Comparison of ENCODE assay signal across 7 mouse cellular contexts in the genomic region with DNA sequence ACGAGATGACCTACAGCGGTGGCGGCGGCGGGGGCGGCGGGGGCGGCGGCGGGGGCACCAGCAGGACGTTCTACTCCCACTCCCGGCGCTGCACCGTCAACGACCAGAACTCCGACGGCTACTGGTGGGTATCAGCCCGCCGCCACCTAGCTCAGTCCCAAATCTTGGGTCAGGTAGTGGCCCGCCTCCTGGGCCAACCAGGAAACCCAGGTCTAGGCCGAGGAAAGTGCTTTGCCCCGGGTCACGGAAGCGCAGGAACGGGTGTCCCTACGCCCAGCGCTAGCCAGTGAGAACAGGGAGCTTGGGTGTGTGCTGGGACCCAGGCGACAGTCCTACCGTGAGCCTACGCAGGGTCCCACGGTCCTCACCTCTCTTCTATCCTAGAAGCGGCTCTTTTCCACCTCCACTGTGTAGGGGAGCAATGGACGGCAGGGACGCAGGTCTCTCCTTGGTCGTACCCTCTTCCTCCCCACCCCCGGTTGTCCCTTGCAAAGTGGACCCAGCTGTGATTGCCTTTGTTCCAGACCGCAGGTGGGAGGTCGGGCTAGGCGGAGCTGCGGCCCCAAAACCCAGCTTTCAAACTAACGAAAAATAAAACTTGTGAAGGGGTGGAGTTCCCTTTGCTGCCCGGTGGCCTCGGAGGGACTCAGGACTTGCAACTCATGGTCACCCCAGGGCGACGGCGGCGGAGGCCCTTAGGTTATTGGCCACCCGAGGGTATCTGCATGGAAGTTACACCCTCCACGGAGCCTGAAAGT. TPM values are rescaled to one million over a fixed set of nuclear protein-coding genes. Genes with fewer than 3 reads are reported as not detected.
A peak's percentile ranks its signal among the peaks of the same experiment; 100 is the strongest.
DNase-seq lines count a peak whose midpoint lies in the region; ATAC-seq and TF ChIP-seq lines count a peak whose summit lies in the region.

No protein-coding gene starts in this region.

- H3K4me1 ChIP-seq in ES-Bruce4 (ENCODE audit: control insufficient read depth, insufficient read depth, low read length): no peaks in the 10 kb centered on the region
- H3K4me1 ChIP-seq in forebrain, embryonic 13.5 days: peaks cover 22% of the 10 kb centered on the region
- no peaks in the 10 kb centered on the region; the same call in 1 of the 2 replicates for H3K4me1 ChIP-seq in kidney, adult 2 months (ENCODE audit: control insufficient read depth, insufficient read depth, low read length)
- peaks cover 15% of the 10 kb centered on the region for H3K4me1 ChIP-seq in lung, embryonic 15.5 days

- intact Hi-C loops in left cerebral cortex, postnatal 36 days (cut with DNase I): no loop called here

- H3K4me3 ChIP-seq in ES-Bruce4 (ENCODE audit: low read depth, low read length): peak overlapping the region; percentile 62
- H3K4me3 ChIP-seq in forebrain, embryonic 13.5 days: peak overlapping the region; percentile 42
- peak overlapping the region; percentile 57 for H3K4me3 ChIP-seq in kidney, adult 2 months (ENCODE audit: insufficient read depth, low read depth, low read length)
- peak overlapping the region; percentile 47 for H3K4me3 ChIP-seq in lung, embryonic 15.5 days

- peak overlapping the region; percentile 75 for H3K4me2 ChIP-seq in forebrain, embryonic 13.5 days
- peak overlapping the region; percentile 83 for H3K4me2 ChIP-seq in lung, embryonic 15.5 days

- peak overlapping the region; percentile 21 for H3K9ac ChIP-seq in ES-Bruce4 (ENCODE audit: low read depth, poor library complexity, severe bottlenecking)
- peak overlapping the region; percentile 51; the same call in 1 of the 2 replicates for H3K9ac ChIP-seq in forebrain, embryonic 13.5 days
- H3K9ac ChIP-seq in lung, embryonic 15.5 days: peak overlapping the region; percentile 48

- peak; percentile 39 for DNase-seq in R1 (ENCODE audit: low read depth, low spot score)
- DNase-seq in kidney, adult 2 months: peak; percentile 14
- DNase-seq in ovary, postnatal 14 days (ENCODE audit: low spot score): peak; percentile 6
- no peak for DNase-seq in left cerebral cortex, postnatal 36 days (ENCODE audit: low spot score in 2 of 2)

- TF ChIP-seq POLR2A in ES-Bruce4 (IDR thresholded peaks at IDR 0.05; ENCODE audit: insufficient read depth, low read length): no peak
- no peak for TF ChIP-seq POLR2A in kidney, adult 2 months (IDR thresholded peaks at IDR 0.05; ENCODE audit: low read depth, low read length)

- no peaks in the 10 kb centered on the region for H3K9me3 ChIP-seq in ES-Bruce4 (replicated peaks; ENCODE audit: control insufficient read depth, insufficient read depth, low read length, poor library complexity, severe bottlenecking)
- H3K9me3 ChIP-seq in forebrain, embryonic 13.5 days (replicated peaks): no peaks in the 10 kb centered on the region
- no peaks in the 10 kb centered on the region for H3K9me3 ChIP-seq in lung, embryonic 15.5 days

- ATAC-seq in forebrain, embryonic 13.5 days: peak; percentile 61
- ATAC-seq in lung, embryonic 15.5 days (ENCODE audit: borderline replicate concordance, extremely low read depth, low FRiP score, low TSS enrichment): peak; percentile 64

- H3K27ac ChIP-seq in ES-Bruce4 (ENCODE audit: insufficient read depth, low read length): no peak overlapping the region
- H3K27ac ChIP-seq in forebrain, embryonic 13.5 days: no peak overlapping the region
- H3K27ac ChIP-seq in kidney, adult 2 months (ENCODE audit: insufficient read depth, low read depth, low read length): peak overlapping the region; percentile 54
- peak overlapping the region; percentile 84 for H3K27ac ChIP-seq in lung, embryonic 15.5 days

- under 1% methylated on average over 41 of the region's 49 CpGs for WGBS in forebrain, embryonic 13.5 days
- 1% methylated on average over 49 of the region's 49 CpGs for WGBS in kidney, adult 2 months
- WGBS in lung, embryonic 15.5 days: under 1% methylated on average over 46 of the region's 49 CpGs

- no peaks in the 10 kb centered on the region for H3K36me3 ChIP-seq in ES-Bruce4 (ENCODE audit: control insufficient read depth, insufficient read depth, low read length, poor library complexity, severe bottlenecking)
- H3K36me3 ChIP-seq in forebrain, embryonic 13.5 days (ENCODE audit: poor library complexity, severe bottlenecking): no peaks in the 10 kb centered on the region
- H3K36me3 ChIP-seq in kidney, adult 2 months (ENCODE audit: control insufficient read depth, insufficient read depth, low read length): no peaks in the 10 kb centered on the region
- no peaks in the 10 kb centered on the region for H3K36me3 ChIP-seq in lung, embryonic 15.5 days

- TF ChIP-seq EP300 in ES-Bruce4 (IDR thresholded peaks at IDR 0.05; ENCODE audit: insufficient read depth, low read depth, low read length): no peak

- H3K27me3 ChIP-seq in ES-Bruce4 (ENCODE audit: control insufficient read depth, insufficient read depth, low read length, poor library complexity, severe bottlenecking): peaks cover 17% of the 10 kb centered on the region
- peaks cover 85% of the 10 kb centered on the region for H3K27me3 ChIP-seq in forebrain, embryonic 13.5 days
- H3K27me3 ChIP-seq in kidney, adult 2 months (replicated peaks; ENCODE audit: control insufficient read depth, insufficient read depth, low read length): no peaks in the 10 kb centered on the region; the same call in 1 of the 2 replicates
- H3K27me3 ChIP-seq in lung, embryonic 15.5 days: peaks cover 56% of the 10 kb centered on the region

- TF ChIP-seq CTCF in ES-Bruce4 (IDR thresholded peaks at IDR 0.05; ENCODE audit: low read depth, low read length): no peak
- no peak for TF ChIP-seq CTCF in kidney, adult 2 months (conservative IDR thresholded peaks at IDR 0.05; ENCODE audit: insufficient read depth, insufficient read length, low read depth, low read length)

RNA-seq across cellular contexts. Expression of gene Dsp, which starts 0.8 kb away (rescaled TPM):
- 118 and 134 TPM in 2 replicates for polyA plus RNA-seq in ES-Bruce4 (2011; ENCODE audit: insufficient read depth, insufficient read length, low read depth, missing spikeins)
- polyA plus RNA-seq in forebrain, embryonic 13.5 days (2015; fragmentation: Nextera tagmentation; extraction: Ambion mirVana): 0.21 and 0.28 TPM in 2 replicates
- polyA plus RNA-seq in kidney, adult 2 months (2012; rRNA removed): 4.5 and 5.1 TPM in 2 replicates
- polyA plus RNA-seq in lung, embryonic 15.5 days (2015; fragmentation: Nextera tagmentation; extraction: Ambion mirVana): 6.3 and 7.9 TPM in 2 replicates
- under 1 TPM; 0.10 to 0.14 TPM for total RNA-seq in left cerebral cortex, postnatal 36 days (2021)

RNA-seq across cellular contexts. Expression of gene Snrnp48, which starts 52.9 kb away (rescaled TPM):
- polyA plus RNA-seq in ES-Bruce4 (2011; ENCODE audit: insufficient read depth, insufficient read length, low read depth, missing spikeins): 95.7 and 101 TPM in 2 replicates
- 35.4 and 37.1 TPM in 2 replicates for polyA plus RNA-seq in forebrain, embryonic 13.5 days (2015; fragmentation: Nextera tagmentation; extraction: Ambion mirVana)
- polyA plus RNA-seq in kidney, adult 2 months (2012; rRNA removed): 18.8 and 21.1 TPM in 2 replicates
- polyA plus RNA-seq in lung, embryonic 15.5 days (2015; fragmentation: Nextera tagmentation; extraction: Ambion mirVana): 35.7 and 36.5 TPM in 2 replicates
- total RNA-seq in left cerebral cortex, postnatal 36 days (2021): 10 to 100 TPM; 12.7 to 25.7 TPM

Comparison
In these comparisons a context has a peak if more than half of its experiments do, and no peak if none do; other contexts are left out.
1. H3K27ac ChIP-seq: peak in kidney, adult 2 months (single experiment) and lung, embryonic 15.5 days (single experiment); none in ES-Bruce4 (single experiment) and forebrain, embryonic 13.5 days (single experiment).
2. DNase-seq: peak in R1 (single experiment), kidney, adult 2 months (single experiment) and ovary, postnatal 14 days (single experiment); none in left cerebral cortex, postnatal 36 days (0 of 2).
3. RNA of gene Dsp, which starts 0.8 kb away (polyA plus RNA-seq): 118 to 134 TPM in ES-Bruce4; 6.3 to 7.9 TPM in lung, embryonic 15.5 days, 4.5 to 5.1 TPM in kidney, adult 2 months and 0.21 to 0.28 TPM in forebrain, embryonic 13.5 days; every median in the first group is over 10 times any median in the second.
4. Peak in every context shown above with its lines, with median percentiles within 50 percentile points of each other: H3K4me3 ChIP-seq and H3K9ac ChIP-seq.